Mouse (Mus musculus) layer of hippocampus, postnatal 25 days (tissue): Measurements from ENCODE around the gene Gm9732. TPM values are rescaled to one million over a fixed set of nuclear protein-coding genes. Genes with fewer than 3 reads are reported as not detected.
"Not testable (repeated sequence)": the region's sequence is repeated elsewhere in the genome, so short reads cannot be mapped to it uniquely, and the experiment has no call there.

ENCODE experiments used
- DNase-seq, 2 experiments: peaks; one replicate each; pipeline ENCODE4 v3.0.0; 2022; ENCODE audit warnings: mixed read lengths in 2 of 2, low spot score in 1 of 2; ENCODE audit errors: extremely low spot score in 1 of 2
- total RNA-seq, 2 experiments: library from RNA; stranded (reverse); gene quantifications; 2 replicates each; pipeline ENCODE4 v1.2.3; 2021

Gm9732 gene
- total RNA-seq, 2 experiments from 2014 or later: not detected

DNA sequence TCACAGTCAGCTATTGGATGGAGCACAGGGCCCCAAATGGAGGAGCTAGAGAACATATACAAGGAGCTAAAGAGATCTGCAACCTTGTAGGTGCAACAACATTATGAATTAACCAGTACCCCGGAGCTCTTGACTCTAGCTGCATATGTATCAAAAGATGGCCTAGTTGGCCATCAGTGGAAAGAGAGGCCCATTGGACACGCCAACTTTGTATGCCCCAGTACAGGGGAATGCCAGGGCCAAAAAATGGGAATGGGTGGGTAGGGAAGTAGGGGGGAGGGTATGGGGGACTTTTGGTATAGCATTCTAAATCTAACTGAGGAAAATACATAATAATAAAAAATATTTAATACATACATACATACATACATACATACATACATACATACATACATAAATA is 78.1 kb downstream of the Gm9732 start:
- DNase-seq: not testable (repeated sequence)

Other genes with a start within 250 kb of the Gm9732 start
- gene Gm8094, start 198.4 kb upstream of the Gm9732 start, total RNA-seq: not detected
- under 1 TPM in 1 of 2 experiments, not detected in 1; 0.17 TPM for gene Gm8104, start 174.4 kb upstream of the Gm9732 start, total RNA-seq
- gene Gm7233, start 95.2 kb upstream of the Gm9732 start, total RNA-seq: not detected
- gene Gm8122, start 39.7 kb upstream of the Gm9732 start, total RNA-seq: not detected
- gene Gm8126, start 16.4 kb upstream of the Gm9732 start, total RNA-seq: under 1 TPM in 1 of 2 experiments, not detected in 1; 0.20 TPM
- not detected for gene Gm8127, start 18.8 kb downstream of the Gm9732 start, total RNA-seq
- 1 to 10 TPM in 1 of 2 experiments, not detected in 1; 1.3 TPM for gene 1700001F09Rik, start 72.8 kb downstream of the Gm9732 start, total RNA-seq
- gene Gm8138, start 141.3 kb downstream of the Gm9732 start, total RNA-seq: not detected